ENCODE assay signal across 24 mouse cellular contexts in the genomic region with DNA sequence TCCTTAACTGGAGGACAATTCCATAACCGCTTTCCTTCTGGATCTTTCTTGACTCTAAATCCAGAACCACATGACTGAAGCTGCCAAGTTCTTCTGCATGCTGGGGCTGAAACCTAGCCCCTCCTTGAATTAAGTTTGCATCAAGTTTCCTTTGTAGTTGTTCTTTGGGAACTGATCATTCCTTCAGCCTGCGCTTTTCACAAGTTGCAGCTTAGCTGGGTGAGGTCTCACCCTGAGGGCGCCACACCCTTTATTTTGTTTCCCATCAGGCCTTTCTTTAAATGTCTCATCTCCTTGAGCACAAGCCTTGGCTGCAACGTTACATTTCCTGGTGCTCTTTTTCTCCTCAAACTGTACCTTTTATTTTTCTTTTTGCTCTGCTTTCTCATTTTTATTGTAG. TPM values are rescaled to one million over a fixed set of nuclear protein-coding genes. Genes with fewer than 3 reads are reported as not detected.
DNase-seq lines count a peak whose midpoint lies in the region; ATAC-seq and TF ChIP-seq lines count a peak whose summit lies in the region.
"Had no signal": no experiment of that assay in that cellular context is flagged by ENCODE, and none has a peak within 500 bp of the region (broad histone marks: within the 10 kb centered on the region; RNA-seq: fewer than 3 reads in every experiment).

No protein-coding gene starts in this region.

- H3K9ac ChIP-seq in limb, embryonic 14.5 days (ENCODE audit: low read depth, low read length, severe bottlenecking): no peak overlapping the region
- H3K9ac ChIP-seq in ES-E14 (ENCODE audit: insufficient read depth, low read depth, low read length, poor library complexity, severe bottlenecking): no peak overlapping the region
- H3K9ac ChIP-seq: embryonic facial prominence, embryonic 12.5 days; embryonic facial prominence, embryonic 15.5 days; forebrain, embryonic 12.5 days; forebrain, embryonic 15.5 days; forebrain, postnatal 0 days had no signal

- peak; percentile 33 for DNase-seq in limb, embryonic 14.5 days (ENCODE audit: low spot score)
- no peak for DNase-seq in limb, embryonic 10.5 days (ENCODE audit: low spot score)
- DNase-seq in ES-E14 (ENCODE audit: low read depth, low spot score) (peak; percentile 62), ZHBTc4 (ENCODE audit: low read depth, low spot score) (peak; percentile 84)
- no peak for DNase-seq in heart, adult 8-10 months (ENCODE audit: low spot score)
- no peak for DNase-seq in right cerebral cortex, postnatal 10 days (ENCODE audit: low spot score in 2 of 2)
- DNase-seq: adrenal gland, adult 2 months; adrenal gland, postnatal 10 days; adrenal gland, postnatal 25 days; cerebellum, adult 11 months; cerebellum, adult 18-20 months; cerebellum, adult 8-10 months; cerebellum, adult 9-11 months; cerebellum, postnatal 14 days; cerebellum, postnatal 36 days; embryo, embryonic 11 days; forebrain, postnatal 0 days had no signal

- in situ Hi-C loops in ES-E14 (cut with MboI; ENCODE audit: low sequenced_read_pairs in 2 of 2, unreplicated experiment in 2 of 2): loop anchor here (5.0 to 10.0 kb wide), 2 partner anchors 109 to 112 kb away; partner anchors contain the start of gene Ccdc188 (in 1 of the 2)

- no peak for ATAC-seq in limb, embryonic 14.5 days (ENCODE audit: low FRiP score, low read depth)
- ATAC-seq: forebrain, embryonic 15.5 days; forebrain, postnatal 0 days had no signal

- H3K9me3 ChIP-seq in limb, embryonic 14.5 days (ENCODE audit: control insufficient read depth, low read length): no peaks in the 10 kb centered on the region
- no peaks in the 10 kb centered on the region for H3K9me3 ChIP-seq in limb, embryonic 10.5 days (replicated peaks)
- H3K9me3 ChIP-seq in ES-E14 (ENCODE audit: control insufficient read depth, insufficient read depth, low read depth, low read length): no peaks in the 10 kb centered on the region
- H3K9me3 ChIP-seq: embryonic facial prominence, embryonic 12.5 days; embryonic facial prominence, embryonic 15.5 days; forebrain, embryonic 10.5 days; forebrain, embryonic 12.5 days; forebrain, embryonic 15.5 days had no signal

- H3K36me3 ChIP-seq in limb, embryonic 14.5 days (ENCODE audit: control insufficient read depth, insufficient read depth, low read length): no peaks in the 10 kb centered on the region
- H3K36me3 ChIP-seq in limb, embryonic 10.5 days: no peaks in the 10 kb centered on the region
- no peaks in the 10 kb centered on the region for H3K36me3 ChIP-seq in ES-E14 (ENCODE audit: control insufficient read depth, insufficient read depth, low read length, poor library complexity, severe bottlenecking)
- H3K36me3 ChIP-seq: embryonic facial prominence, embryonic 12.5 days; embryonic facial prominence, embryonic 15.5 days; forebrain, embryonic 10.5 days; forebrain, embryonic 12.5 days; forebrain, embryonic 15.5 days had no signal

- no peak overlapping the region for H3K4me2 ChIP-seq in limb, embryonic 14.5 days (replicated peaks; ENCODE audit: low read depth, low read length, severe bottlenecking)
- H3K4me2 ChIP-seq: embryonic facial prominence, embryonic 12.5 days; embryonic facial prominence, embryonic 15.5 days; forebrain, embryonic 12.5 days; forebrain, embryonic 15.5 days had no signal

- no peak overlapping the region for H3K27ac ChIP-seq in limb, embryonic 14.5 days (replicated peaks; ENCODE audit: low read depth, low read length)
- no peak overlapping the region for H3K27ac ChIP-seq in limb, embryonic 10.5 days
- no peak overlapping the region for H3K27ac ChIP-seq in ES-E14 (ENCODE audit: insufficient read depth, low read depth, low read length, poor library complexity, severe bottlenecking)
- H3K27ac ChIP-seq: embryonic facial prominence, embryonic 12.5 days; forebrain, embryonic 10.5 days; forebrain, embryonic 12.5 days; forebrain, embryonic 15.5 days had no signal

- H3K27me3 ChIP-seq in limb, embryonic 14.5 days (ENCODE audit: control insufficient read depth, insufficient read depth, low read length): no peaks in the 10 kb centered on the region
- H3K27me3 ChIP-seq in limb, embryonic 10.5 days (ENCODE audit: low read depth, poor library complexity, severe bottlenecking): no peaks in the 10 kb centered on the region
- H3K27me3 ChIP-seq: embryonic facial prominence, embryonic 15.5 days; forebrain, embryonic 15.5 days had no signal

- no peak overlapping the region for H3K4me3 ChIP-seq in limb, embryonic 14.5 days (replicated peaks; ENCODE audit: low read length)
- no peak overlapping the region for H3K4me3 ChIP-seq in limb, embryonic 10.5 days
- H3K4me3 ChIP-seq in ES-E14 (ENCODE audit: insufficient read depth in 1 of 2, low read depth in 1 of 2, low read length in 2 of 2, poor library complexity in 1 of 2, severe bottlenecking in 1 of 2): no peak overlapping the region
- H3K4me3 ChIP-seq: embryonic facial prominence, embryonic 12.5 days; embryonic facial prominence, embryonic 15.5 days; erythroblast, embryonic 14.5 days; forebrain, embryonic 10.5 days; forebrain, embryonic 12.5 days; forebrain, embryonic 15.5 days had no signal

- 70% methylated on average over 4 of the region's 4 CpGs for WGBS in limb, embryonic 14.5 days
- 80% methylated on average over 4 of the region's 4 CpGs for WGBS in limb, embryonic 10.5 days

- no peaks in the 10 kb centered on the region for H3K4me1 ChIP-seq in limb, embryonic 14.5 days (ENCODE audit: control insufficient read depth, insufficient read depth, low read length)
- peaks cover 8% of the 10 kb centered on the region for H3K4me1 ChIP-seq in limb, embryonic 10.5 days
- peaks cover 0 to 9% of the 10 kb centered on the region in 2 experiments; a peak in 2 of 4 replicates for H3K4me1 ChIP-seq in ES-E14 (ENCODE audit: control insufficient read depth in 2 of 2, insufficient read depth in 2 of 2, low read length in 2 of 2, poor library complexity in 1 of 2)
- H3K4me1 ChIP-seq: embryonic facial prominence, embryonic 12.5 days; forebrain, embryonic 12.5 days; forebrain, embryonic 15.5 days had no signal

- TF ChIP-seq POLR2A in limb, embryonic 14.5 days (IDR thresholded peaks at IDR 0.05; ENCODE audit: borderline replicate concordance, extremely low read depth, insufficient read depth, insufficient read length): no peak

TF ChIP-seq in ES-E14, 5 proteins besides CTCF, POLR2A, EP300 and RAD21:
- no peak for TF ChIP-seq ZNF384 (IDR thresholded peaks at IDR 0.05; ENCODE audit: low read depth, low read length)
- TF ChIP-seq CHD2 (IDR thresholded peaks at IDR 0.05; ENCODE audit: low read depth, low read length): no peak
- no peak for TF ChIP-seq ZC3H11A (IDR thresholded peaks at IDR 0.05; ENCODE audit: borderline replicate concordance, low read depth, low read length)
- TF ChIP-seq HCFC1 (IDR thresholded peaks at IDR 0.05; ENCODE audit: borderline replicate concordance, insufficient read depth, low read length): no peak
- no peak for TF ChIP-seq MAFK (IDR thresholded peaks at IDR 0.05; ENCODE audit: insufficient read depth, low read depth, low read length)

RNA-seq across cellular contexts. Expression of gene Prodh, which starts 12.8 kb away (rescaled TPM):
- polyA plus RNA-seq in limb, embryonic 14.5 days (2012; rRNA removed): 19.6 and 20.6 TPM in 2 replicates
- 8.9 and 10.2 TPM in 2 replicates for polyA plus RNA-seq in limb, embryonic 14.5 days (2014; fragmentation: Nextera tagmentation; extraction: Ambion mirVana)
- 16.6 and 19.4 TPM in 2 replicates for polyA plus RNA-seq in limb, embryonic 10.5 days (2016; fragmentation: Nextera tagmentation; extraction: Ambion mirVana)
- total RNA-seq in ES-E14 (2012; rRNA removed): 39.6 and 73.6 TPM in 2 replicates
- total RNA-seq in heart, adult 8-10 months (2022): 10 to 100 TPM; 12.9 to 36.7 (median 16.9) TPM

RNA-seq across cellular contexts. Expression of gene Rtn4r, which starts 24.6 kb away (rescaled TPM):
- 17.3 and 25.0 TPM in 2 replicates for polyA plus RNA-seq in limb, embryonic 14.5 days (2012; rRNA removed)
- 7.6 and 8.7 TPM in 2 replicates for polyA plus RNA-seq in limb, embryonic 14.5 days (2014; fragmentation: Nextera tagmentation; extraction: Ambion mirVana)
- polyA plus RNA-seq in limb, embryonic 10.5 days (2016; fragmentation: Nextera tagmentation; extraction: Ambion mirVana): 1.3 and 3.8 TPM in 2 replicates
- 0.22 and 0.48 TPM in 2 replicates for total RNA-seq in ES-E14 (2012; rRNA removed)
- 1 to 10 TPM; 2.8 to 4.7 (median 3.8) TPM for total RNA-seq in heart, adult 8-10 months (2022)
- total RNA-seq: adrenal gland, postnatal 25 days; MEL had no signal

RNA-seq across cellular contexts. Expression of gene Dgcr6, which starts 50.2 kb away (rescaled TPM):
- polyA plus RNA-seq in limb, embryonic 14.5 days (2012; rRNA removed): 69.0 and 76.0 TPM in 2 replicates
- 106 and 110 TPM in 2 replicates for polyA plus RNA-seq in limb, embryonic 14.5 days (2014; fragmentation: Nextera tagmentation; extraction: Ambion mirVana)
- polyA plus RNA-seq in limb, embryonic 10.5 days (2016; fragmentation: Nextera tagmentation; extraction: Ambion mirVana): 160 and 168 TPM in 2 replicates
- total RNA-seq in ES-E14 (2012; rRNA removed): 23.8 and 30.9 TPM in 2 replicates
- total RNA-seq in heart, adult 8-10 months (2022): 10 to 100 TPM; 40.3 to 52.7 (median 40.4) TPM

Comparison
In these comparisons a context has a peak if more than half of its experiments do, and no peak if none do; other contexts are left out.
1. DNase-seq: peak in limb, embryonic 14.5 days (single experiment), ES-E14 (single experiment) and ZHBTc4 (single experiment); none in limb, embryonic 10.5 days (single experiment), heart, adult 8-10 months (single experiment) and right cerebral cortex, postnatal 10 days (0 of 2).